Mouse (Mus musculus): ENCODE results near the gene Gm28553. TPM values are rescaled to one million over a fixed set of nuclear protein-coding genes. Genes with fewer than 3 reads are reported as not detected.

Gm28553 gene
- polyA plus RNA-seq (2017; shearing (Covaris generic)): not detected

GRCm38 (mm10) chrY:48856197-48856596 lies at the start of gene Gm28553:
TSS of gene Gm28553 (plus strand) at chrY:48856497.

All from activated CD4-positive, CD25-positive, alpha-beta regulatory T cell (primary cell).